Mouse (Mus musculus): ENCODE results near the gene 2900026A02Rik.

DNA sequence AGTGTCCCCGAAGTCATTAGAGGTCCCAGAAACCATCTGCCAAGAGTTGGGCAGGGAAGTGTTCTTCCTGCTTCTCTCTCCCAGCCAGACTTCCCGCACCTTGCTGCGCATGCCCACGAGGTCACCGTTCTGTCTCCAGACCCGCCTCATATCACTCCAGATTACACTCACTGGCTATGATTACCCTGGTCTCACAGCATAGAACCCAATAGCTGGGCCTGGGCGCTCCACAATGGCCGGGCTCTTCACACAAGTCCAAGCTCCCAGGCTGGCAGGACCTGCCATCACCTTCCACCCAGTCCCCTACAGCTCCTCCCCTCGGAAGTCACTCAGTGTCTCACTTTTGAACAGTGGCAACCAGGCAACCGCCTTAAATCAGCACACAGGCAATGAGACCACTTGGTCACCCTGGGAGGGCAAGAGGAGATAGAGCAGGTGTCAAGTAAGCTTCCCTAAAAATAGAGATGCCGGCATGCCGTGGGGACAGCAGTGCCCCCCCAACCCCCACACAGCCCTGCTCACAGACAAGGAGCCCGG, 84.0 kb downstream of the 2900026A02Rik start:
- TF ChIP-seq POLR2A (IDR thresholded peaks at IDR 0.05; ENCODE audit: borderline replicate concordance, extremely low read depth, insufficient read depth, insufficient read length, poor library complexity, severe bottlenecking) (no peak), CTCF (IDR thresholded peaks at IDR 0.05; ENCODE audit: borderline replicate concordance, extremely low read depth, insufficient read depth, insufficient read length) (no peak)

Data from brain, embryonic 14.5 days (tissue).